Mouse (Mus musculus) brain, embryonic 14.5 days (tissue): ENCODE results near the gene Zdhhc17.

Experiments used
- CTCF ChIP-seq: fragments of 200-500 bp; IDR thresholded peaks from 2 replicates; pipeline ENCODE4 v1.5.1; 2012; ENCODE audit warnings: inconsistent platforms, mild to moderate bottlenecking, moderate library complexity, borderline replicate concordance; ENCODE audit not compliant: insufficient read depth, insufficient read length; ENCODE audit errors: extremely low read depth
- POLR2A ChIP-seq: fragments of 200-500 bp; IDR thresholded peaks from 2 replicates; pipeline ENCODE4 v1.6.1; 2012; ENCODE audit warnings: mild to moderate bottlenecking, inconsistent platforms, borderline replicate concordance; ENCODE audit not compliant: poor library complexity, insufficient read depth, insufficient read length, severe bottlenecking; ENCODE audit errors: extremely low read depth

- TF ChIP-seq POLR2A (no peak), CTCF (no peak)
These were observed 15.2 kb downstream of the Zdhhc17 start for GRCm38 (mm10) chr10:110994761-110995160.
